Mouse (Mus musculus) hindbrain, embryonic 11.5 days (tissue): ENCODE measurements around the gene Slc27a3. TPM values are rescaled to one million over a fixed set of nuclear protein-coding genes. Genes with fewer than 3 reads are reported as not detected.
"Not testable (repeated sequence)": the region's sequence is repeated elsewhere in the genome, so short reads cannot be mapped to it uniquely, and the experiment has no call there.

Experiments
- ATAC-seq: fragments of 200-750 bp; cut with Nextera tagmentation; 2 replicates; pipeline ENCODE4 v1.8.0; 2017; ENCODE audit warnings: mild to moderate bottlenecking, moderate TSS enrichment, moderate library complexity; ENCODE audit not compliant: low FRiP score
- DNase-seq: peaks from one replicate; pipeline ENCODE4 v3.0.0-alpha.2; 2015; ENCODE audit warnings: low spot score
- H3K27ac ChIP-seq: fragments of 300-500 bp; sonication (generic); 2 replicates; pipeline ENCODE4 v1.5.1; 2014; ENCODE audit warnings: mild to moderate bottlenecking, low read depth, low read length
- H3K27me3 ChIP-seq: fragments of 300-500 bp; sonication (generic); 2 replicates; pipeline ENCODE4 v1.6.1; 2014; ENCODE audit warnings: mild to moderate bottlenecking, low read length, moderate library complexity, mixed read lengths; ENCODE audit not compliant: control insufficient read depth, insufficient read depth
- H3K36me3 ChIP-seq: fragments of 300-500 bp; sonication (generic); 2 replicates; pipeline ENCODE4 v1.6.1; 2014; ENCODE audit warnings: mild to moderate bottlenecking, low read length, moderate library complexity, mixed read lengths; ENCODE audit not compliant: control insufficient read depth, insufficient read depth
- H3K4me1 ChIP-seq: fragments of 300-500 bp; sonication (generic); replicated peaks from 2 replicates; pipeline ENCODE4 v1.6.1; 2014; ENCODE audit warnings: low read length, mixed read lengths; ENCODE audit not compliant: control insufficient read depth, insufficient read depth
- H3K4me2 ChIP-seq: fragments of 300-500 bp; sonication (generic); replicated peaks from 2 replicates; pipeline ENCODE4 v1.6.1; 2014; ENCODE audit warnings: mild to moderate bottlenecking, low read depth, low read length
- H3K4me3 ChIP-seq: fragments of 300-500 bp; sonication (generic); 2 replicates; pipeline ENCODE4 v1.5.1; 2014; ENCODE audit warnings: low read depth, low read length
- H3K9ac ChIP-seq: fragments of 300-500 bp; sonication (generic); 2 replicates; pipeline ENCODE4 v1.6.1; 2014; ENCODE audit warnings: low read depth, low read length
- H3K9me3 ChIP-seq: fragments of 300-500 bp; sonication (generic); 2 replicates; pipeline ENCODE4 v1.6.1; 2016; ENCODE audit warnings: low read length; ENCODE audit not compliant: control insufficient read depth
- WGBS: fragments of 180-500 bp; shearing (Covaris S2); extraction: QIAGEN DNeasy Blood & Tissue Kit; methylation state at CpG from one replicate; pipeline ENCODE4 v1.1.7; 2014; 5-methylcytosine and 5-hydroxymethylcytosine counted together
- polyA plus RNA-seq: library from polyadenylated mRNA; unstranded; fragments of >200 nt; fragmentation: Nextera tagmentation; extraction: Ambion mirVana; gene quantifications from 2 replicates; pipeline ENCODE4 v1.2.1, GENCODE M21; 2014

Gene Slc27a3
- polyA plus RNA-seq, 1 experiment from 2014 or later: 14.8 TPM

- not testable (repeated sequence) for H3K9me3 ChIP-seq, H3K9ac ChIP-seq
- peaks cover 12% of the 10 kb centered on the region for H3K36me3 ChIP-seq
Measured at GRCm38 (mm10) chr3:90342853-90343252, 46.9 kb downstream of the Slc27a3 start.

GRCm38 (mm10) chr3:90340177-90340576 lies 49.6 kb downstream of the Slc27a3 start:
- H3K4me1 ChIP-seq: no peaks in the 10 kb centered on the region
- peaks cover 8% of the 10 kb centered on the region for H3K36me3 ChIP-seq
- no peak overlapping the region for H3K4me2 ChIP-seq
- no peak overlapping the region for H3K4me3 ChIP-seq
- H3K27me3 ChIP-seq: no peaks in the 10 kb centered on the region
- ATAC-seq: no peak
- DNase-seq: no peak
- H3K9ac ChIP-seq: no peak overlapping the region
- no peaks in the 10 kb centered on the region for H3K9me3 ChIP-seq
- no peak overlapping the region for H3K27ac ChIP-seq

More at GRCm38 (mm10) chr3:90342853-90343252, 46.9 kb downstream of the Slc27a3 start:
- H3K27me3 ChIP-seq, ATAC-seq, H3K4me1 ChIP-seq, H3K4me2 ChIP-seq, H3K4me3 ChIP-seq, H3K27ac ChIP-seq, DNase-seq: not testable (repeated sequence)
- 65% methylated on average over 2 of the region's 2 CpGs for WGBS

GRCm38 (mm10) chr3:90338190-90338589 lies 51.5 kb downstream of the Slc27a3 start:
- ATAC-seq (no peak), DNase-seq (no peak)
- no peak overlapping the region for H3K4me3 ChIP-seq
- no peak overlapping the region for H3K27ac ChIP-seq
- 82% methylated on average over 3 of the region's 3 CpGs for WGBS
- H3K27me3 ChIP-seq: no peaks in the 10 kb centered on the region
- no peaks in the 10 kb centered on the region for H3K4me1 ChIP-seq
- H3K9me3 ChIP-seq: no peaks in the 10 kb centered on the region
- peaks cover 8% of the 10 kb centered on the region for H3K36me3 ChIP-seq
- H3K4me2 ChIP-seq: no peak overlapping the region
- H3K9ac ChIP-seq: no peak overlapping the region

GRCm38 (mm10) chr3:90335517-90335916 lies 54.2 kb downstream of the Slc27a3 start:
- ATAC-seq: no peak
- Histone ChIP-seq H3K27me3 (no peaks in the 10 kb centered on the region), H3K36me3 (no peaks in the 10 kb centered on the region), H3K4me2 (no peak overlapping the region), H3K4me3 (no peak overlapping the region), H3K9ac (no peak overlapping the region), H3K4me1 (no peaks in the 10 kb centered on the region), H3K27ac (no peak overlapping the region), H3K9me3 (no peaks in the 10 kb centered on the region)
- DNase-seq: no peak

Other genes starting within 250 kb of the Slc27a3 start
- gene Rps27, start 176.3 kb downstream of the Slc27a3 start, polyA plus RNA-seq: 1,119 and 1,121 TPM in 2 replicates
- gene Rab13, start 176.2 kb downstream of the Slc27a3 start, polyA plus RNA-seq: 14.6 and 15.5 TPM in 2 replicates
- gene Jtb, start 158.3 kb downstream of the Slc27a3 start, polyA plus RNA-seq: 101 and 104 TPM in 2 replicates
- 4.5 and 4.9 TPM in 2 replicates for gene Creb3l4, start 146.4 kb downstream of the Slc27a3 start, polyA plus RNA-seq
- 49.1 and 55.3 TPM in 2 replicates for gene Slc39a1, start 141.8 kb downstream of the Slc27a3 start, polyA plus RNA-seq
- gene Crtc2, start 135.8 kb downstream of the Slc27a3 start, polyA plus RNA-seq: 9.8 and 10.6 TPM in 2 replicates
- 3.8 and 4.5 TPM in 2 replicates for gene Dennd4b, start 124.8 kb downstream of the Slc27a3 start, polyA plus RNA-seq
- gene Gatad2b, start 96.8 kb downstream of the Slc27a3 start, polyA plus RNA-seq: 13.6 and 26.0 TPM in 2 replicates
- 34.2 and 34.7 TPM in 2 replicates for gene Ints3, start 43.7 kb upstream of the Slc27a3 start, polyA plus RNA-seq
- gene Npr1, start 75.9 kb upstream of the Slc27a3 start, polyA plus RNA-seq: 2.5 and 3.7 TPM in 2 replicates
- 364 and 368 TPM in 2 replicates for gene Ilf2, start 86.2 kb upstream of the Slc27a3 start, polyA plus RNA-seq
- gene Snapin, start 101.1 kb upstream of the Slc27a3 start, polyA plus RNA-seq: 72.3 and 77.9 TPM in 2 replicates
- gene Chtop, start 119.6 kb upstream of the Slc27a3 start, polyA plus RNA-seq: 138 and 143 TPM in 2 replicates
- gene S100a1, start 124.5 kb upstream of the Slc27a3 start, polyA plus RNA-seq: 8.4 and 9.8 TPM in 2 replicates
- gene S100a13, start 124.5 kb upstream of the Slc27a3 start, polyA plus RNA-seq: 10.9 and 15.0 TPM in 2 replicates
- gene S100a14, start 136.9 kb upstream of the Slc27a3 start, polyA plus RNA-seq: not detected in 2 replicates
- gene S100a16, start 147.3 kb upstream of the Slc27a3 start, polyA plus RNA-seq: 57.0 and 59.8 TPM in 2 replicates
- gene S100a3, start 170.6 kb upstream of the Slc27a3 start, polyA plus RNA-seq: 0.39 TPM in 1 of 2 replicates, not detected in the other
- not detected in 2 replicates for gene S100a2, start 200.3 kb upstream of the Slc27a3 start, polyA plus RNA-seq
- not detected in 2 replicates for gene Gm42674, start 212.0 kb upstream of the Slc27a3 start, polyA plus RNA-seq
- gene S100a4, start 213.8 kb upstream of the Slc27a3 start, polyA plus RNA-seq: 0.91 and 1.4 TPM in 2 replicates
- gene S100a5, start 218.6 kb upstream of the Slc27a3 start, polyA plus RNA-seq: not detected in 2 replicates
- 23.5 and 25.9 TPM in 2 replicates for gene S100a6, start 222.9 kb upstream of the Slc27a3 start, polyA plus RNA-seq